Comparison of ENCODE assay signal across 21 mouse cellular contexts in the genomic region with DNA sequence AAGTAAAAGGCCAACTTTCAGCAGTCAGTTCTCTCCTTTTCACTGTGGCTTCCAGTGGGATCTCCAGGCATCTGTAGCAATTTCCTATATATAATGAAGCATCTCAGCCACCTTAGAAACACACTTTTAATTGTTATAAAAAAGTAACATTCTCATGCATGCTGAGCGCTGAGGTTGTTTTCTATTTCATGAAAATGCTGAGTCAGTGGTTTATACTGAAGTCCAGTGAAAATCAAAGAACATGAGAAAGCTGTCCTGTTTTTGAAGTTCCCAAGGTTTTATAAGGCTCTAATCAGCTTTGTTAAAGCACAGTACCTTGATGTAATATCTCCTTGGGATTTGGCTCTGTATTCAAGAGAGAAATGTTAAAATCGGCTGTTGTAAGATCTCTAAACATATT.
DNase-seq lines count a peak whose midpoint lies in the region; TF ChIP-seq lines count a peak whose summit lies in the region.
"Had no signal": no experiment of that assay in that cellular context is flagged by ENCODE, and none has a peak within 500 bp of the region (broad histone marks: within the 10 kb centered on the region; RNA-seq: fewer than 3 reads in every experiment).

No protein-coding gene starts in this region.

- TF ChIP-seq RAD21 in CH12.LX (IDR thresholded peaks at IDR 0.05; ENCODE audit: low read depth, low read length) (no peak), MEL (IDR thresholded peaks at IDR 0.05; ENCODE audit: low read depth, low read length) (no peak)

- no peak overlapping the region for H3K27ac ChIP-seq in CH12.LX (ENCODE audit: insufficient read depth, low read depth)
- H3K27ac ChIP-seq in ES-E14 (ENCODE audit: insufficient read depth, low read depth, low read length, poor library complexity, severe bottlenecking), result no peak overlapping the region
- no peak overlapping the region for H3K27ac ChIP-seq in MEL (ENCODE audit: control insufficient read depth, low read depth, low read length)

- dilution Hi-C loops in CH12.LX (cut with MboI; ENCODE audit: extremely low pct_ligation_motif_present, extremely low pct_unique_long_range_greater_than_20kb, low sequenced_read_pairs), result no loop called here

- H3K4me1 ChIP-seq in CH12.LX (ENCODE audit: control insufficient read depth in 1 of 2, insufficient read depth in 2 of 2), result peaks cover 11 to 36% of the 10 kb centered on the region in 2 experiments
- no peaks in the 10 kb centered on the region for H3K4me1 ChIP-seq in ES-E14 (ENCODE audit: control insufficient read depth in 2 of 2, insufficient read depth in 2 of 2, low read length in 2 of 2, poor library complexity in 1 of 2)
- no peaks in the 10 kb centered on the region for H3K4me1 ChIP-seq in MEL (ENCODE audit: control insufficient read depth in 1 of 2, insufficient read depth in 2 of 2, low read length in 2 of 2)

- no peak overlapping the region for H3K4me3 ChIP-seq in CH12.LX (replicated peaks in 1 of 3; ENCODE audit: low read depth in 2 of 3, low read length in 2 of 3, poor library complexity in 1 of 3)
- no peak overlapping the region for H3K4me3 ChIP-seq in ES-E14 (ENCODE audit: insufficient read depth in 1 of 2, low read depth in 1 of 2, low read length in 2 of 2, poor library complexity in 1 of 2, severe bottlenecking in 1 of 2)
- H3K4me3 ChIP-seq in MEL (ENCODE audit: control insufficient read depth in 1 of 2, insufficient read depth in 1 of 2, low read depth in 2 of 2, low read length in 2 of 2), result no peak overlapping the region

- H3K36me3 ChIP-seq in CH12.LX (replicated peaks in 1 of 2; ENCODE audit: control insufficient read depth in 1 of 2, insufficient read depth in 1 of 2, low read length in 1 of 2) (no peaks in the 10 kb centered on the region), ES-E14 (ENCODE audit: control insufficient read depth, insufficient read depth, low read length, poor library complexity, severe bottlenecking) (no peaks in the 10 kb centered on the region), MEL (ENCODE audit: control insufficient read depth in 1 of 2, insufficient read depth in 2 of 2, low read length in 2 of 2) (no peaks in the 10 kb centered on the region)
- H3K36me3 ChIP-seq: G1E had no signal

- H3K79me2 ChIP-seq in CH12.LX (replicated peaks; ENCODE audit: control insufficient read depth, extremely low read depth, insufficient read depth, poor library complexity, severe bottlenecking) (no peaks in the 10 kb centered on the region), MEL (ENCODE audit: control insufficient read depth, insufficient read depth, low read length, poor library complexity) (no peaks in the 10 kb centered on the region)

- H3K27me3 ChIP-seq in CH12.LX (replicated peaks) (no peaks in the 10 kb centered on the region), MEL (ENCODE audit: control insufficient read depth in 1 of 2, insufficient read depth in 2 of 2, low read length in 2 of 2) (no peaks in the 10 kb centered on the region; a peak in 2 of 4 replicates)
- H3K27me3 ChIP-seq: Patski had no signal

- no peak for DNase-seq in CH12.LX (ENCODE audit: extremely low read depth)
- DNase-seq in ES-E14 (ENCODE audit: low read depth, low spot score), result no peak
- no peak for DNase-seq in MEL (ENCODE audit: low read depth, low spot score)
- DNase-seq in testis, postnatal 10 days (ENCODE audit: low spot score), result no peak
- DNase-seq in urinary bladder, postnatal 10 days (ENCODE audit: low spot score), result no peak
- DNase-seq in cerebellum, adult 18-20 months, result no peak
- DNase-seq: adrenal gland, adult 2 months; adrenal gland, adult 8-10 months; adrenal gland, postnatal 10 days; adrenal gland, postnatal 14 days; adrenal gland, postnatal 25 days; adrenal gland, postnatal 36 days; B cell, adult 2 months; cerebellum, adult 11 months; cerebellum, adult 11-12 months; cerebellum, adult 2 months; cerebellum, adult 8-10 months; cerebellum, adult 9-10 months; cerebellum, adult 9-11 months had no signal

- no peak overlapping the region for H3K9ac ChIP-seq in CH12.LX (ENCODE audit: insufficient read depth, low read depth)
- H3K9ac ChIP-seq in ES-E14 (ENCODE audit: insufficient read depth, low read depth, low read length, poor library complexity, severe bottlenecking), result no peak overlapping the region
- no peak overlapping the region for H3K9ac ChIP-seq in MEL (ENCODE audit: control insufficient read depth, low read depth, low read length, poor library complexity, severe bottlenecking)

- in situ Hi-C loops in CH12.LX (cut with MboI; ENCODE audit: low pct_ligation_motif_present, low pct_unique_long_range_greater_than_20kb, low sequenced_read_pairs), result no loop called here
- in situ Hi-C loops in ES-E14 (cut with MboI; ENCODE audit: low sequenced_read_pairs in 2 of 2, unreplicated experiment in 2 of 2), result no loop called here

- TF ChIP-seq CTCF in CH12.LX (conservative IDR thresholded peaks at IDR 0.05 in 1 of 2, IDR thresholded peaks at IDR 0.05 in 1 of 2; ENCODE audit: low read depth in 2 of 2, low read length in 2 of 2) (no peak), MEL (IDR thresholded peaks at IDR 0.05 in 2 of 3, conservative IDR thresholded peaks at IDR 0.05 in 1 of 3; ENCODE audit: control insufficient read depth in 1 of 3, insufficient read depth in 1 of 3, low read depth in 2 of 3, low read length in 3 of 3, poor library complexity in 1 of 3, severe bottlenecking in 1 of 3) (no peak)

- TF ChIP-seq POLR2A in CH12.LX (IDR thresholded peaks at IDR 0.05; ENCODE audit: low read depth, low read length) (no peak), MEL (IDR thresholded peaks at IDR 0.05; ENCODE audit: control insufficient read depth in 1 of 2, insufficient read depth in 1 of 2, low read depth in 1 of 2, low read length in 2 of 2, poor library complexity in 1 of 2) (no peak)

- H3K9me3 ChIP-seq in CH12.LX (replicated peaks; ENCODE audit: low read length) (no peaks in the 10 kb centered on the region), ES-E14 (ENCODE audit: control insufficient read depth, insufficient read depth, low read depth, low read length) (no peaks in the 10 kb centered on the region), MEL (replicated peaks; ENCODE audit: insufficient read depth, low read length) (no peaks in the 10 kb centered on the region)
- H3K9me3 ChIP-seq: G1E had no signal

- TF ChIP-seq EP300 in CH12.LX (IDR thresholded peaks at IDR 0.05; ENCODE audit: low read length) (no peak), MEL (IDR thresholded peaks at IDR 0.05; ENCODE audit: low read depth in 1 of 2, low read length in 2 of 2) (no peak)

- H3K4me2 ChIP-seq in CH12.LX (ENCODE audit: insufficient read depth, low read depth, poor library complexity, severe bottlenecking), result no peak overlapping the region

TF ChIP-seq in CH12.LX, 34 proteins besides CTCF, POLR2A, EP300 and RAD21:
- peak; percentile 97 for TF ChIP-seq MAFK (IDR thresholded peaks at IDR 0.05; ENCODE audit: insufficient replicate concordance, low read length)
- no peak for TF ChIP-seq CHD2 (IDR thresholded peaks at IDR 0.05; ENCODE audit: low read length)
- TF ChIP-seq TBP (conservative IDR thresholded peaks at IDR 0.05; ENCODE audit: low read depth, low read length), result no peak
TF ChIP-seq in CH12.LX: peak in this region for 1.

TF ChIP-seq in ES-E14, 5 proteins besides CTCF, POLR2A, EP300 and RAD21:
- no peak for TF ChIP-seq HCFC1 (IDR thresholded peaks at IDR 0.05; ENCODE audit: borderline replicate concordance, insufficient read depth, low read length)
- peak; percentile 89 for TF ChIP-seq MAFK (IDR thresholded peaks at IDR 0.05; ENCODE audit: insufficient read depth, low read depth, low read length)

TF ChIP-seq in MEL, 35 proteins besides CTCF, POLR2A, EP300 and RAD21:
- TF ChIP-seq UBTF (IDR thresholded peaks at IDR 0.05; ENCODE audit: borderline replicate concordance, insufficient read depth, low read depth, low read length) (no peak), MAFK (IDR thresholded peaks at IDR 0.05; ENCODE audit: borderline replicate concordance, low read depth, low read length) (peak; percentile 86)

Comparison
In these comparisons a context has a peak if more than half of its experiments do, and no peak if none do; other contexts are left out.
1. Of the 35 proteins assayed by ChIP-seq in both MEL and CH12.LX: peak only in MEL: none; only in CH12.LX: none; in both: MAFK; in neither: 34.